Mouse (Mus musculus) midbrain, embryonic 16.5 days (tissue): ENCODE results near the gene Mfsd11. TPM values are rescaled to one million over a fixed set of nuclear protein-coding genes. Genes with fewer than 3 reads are reported as not detected.

Source experiments
- ATAC-seq: fragments of 200-750 bp; cut with Nextera tagmentation; 2 replicates; pipeline ENCODE4 v1.8.0; 2017; ENCODE audit warnings: moderate TSS enrichment
- H3K27ac ChIP-seq: fragments of 300-500 bp; sonication (generic); 2 replicates; pipeline ENCODE4 v1.5.1; 2014; ENCODE audit warnings: mild to moderate bottlenecking, low read length, mixed read lengths
- H3K27me3 ChIP-seq: fragments of 300-500 bp; sonication (generic); 2 replicates; pipeline ENCODE4 v1.6.1; 2014; ENCODE audit warnings: low read depth, low read length, mixed read lengths; ENCODE audit not compliant: control insufficient read depth, insufficient read depth
- H3K36me3 ChIP-seq: fragments of 300-500 bp; sonication (generic); 2 replicates; pipeline ENCODE4 v1.6.1; 2014; ENCODE audit warnings: mild to moderate bottlenecking, low read length, moderate library complexity, mixed read lengths; ENCODE audit not compliant: control insufficient read depth, insufficient read depth
- H3K4me1 ChIP-seq: fragments of 300-500 bp; sonication (generic); 2 replicates; pipeline ENCODE4 v1.6.1; 2014; ENCODE audit warnings: mild to moderate bottlenecking, low read length, mixed read lengths; ENCODE audit not compliant: control insufficient read depth, insufficient read depth
- H3K4me2 ChIP-seq: fragments of 300-500 bp; sonication (generic); 2 replicates; pipeline ENCODE4 v1.6.1; 2014; ENCODE audit warnings: mild to moderate bottlenecking, low read length, mixed read lengths
- H3K4me3 ChIP-seq: fragments of 300-500 bp; sonication (generic); 2 replicates; pipeline ENCODE4 v1.5.1; 2014; ENCODE audit warnings: low read depth, mild to moderate bottlenecking, low read length, moderate library complexity, mixed read lengths
- H3K9ac ChIP-seq: fragments of 300-500 bp; sonication (generic); 2 replicates; pipeline ENCODE4 v1.6.1; 2014; ENCODE audit warnings: low read depth, low read length, mixed read lengths
- H3K9me3 ChIP-seq: fragments of 300-500 bp; sonication (generic); replicated peaks from 2 replicates; pipeline ENCODE4 v1.6.1; 2014; ENCODE audit warnings: mild to moderate bottlenecking, low read length, mixed read lengths; ENCODE audit not compliant: control insufficient read depth, poor library complexity, severe bottlenecking
- WGBS: fragments of 180-500 bp; shearing (Covaris S2); extraction: QIAGEN DNeasy Blood & Tissue Kit; methylation state at CpG from one replicate; pipeline ENCODE4 v1.1.7; 2014; 5-methylcytosine and 5-hydroxymethylcytosine counted together
- polyA plus RNA-seq: library from polyadenylated mRNA; unstranded; fragments of >200 nt; fragmentation: Nextera tagmentation; extraction: Ambion mirVana; gene quantifications from 2 replicates; pipeline ENCODE4 v1.2.1, GENCODE M21; 2015

The Mfsd11 gene
- polyA plus RNA-seq, 1 experiment from 2014 or later, result 56.2 TPM

DNA sequence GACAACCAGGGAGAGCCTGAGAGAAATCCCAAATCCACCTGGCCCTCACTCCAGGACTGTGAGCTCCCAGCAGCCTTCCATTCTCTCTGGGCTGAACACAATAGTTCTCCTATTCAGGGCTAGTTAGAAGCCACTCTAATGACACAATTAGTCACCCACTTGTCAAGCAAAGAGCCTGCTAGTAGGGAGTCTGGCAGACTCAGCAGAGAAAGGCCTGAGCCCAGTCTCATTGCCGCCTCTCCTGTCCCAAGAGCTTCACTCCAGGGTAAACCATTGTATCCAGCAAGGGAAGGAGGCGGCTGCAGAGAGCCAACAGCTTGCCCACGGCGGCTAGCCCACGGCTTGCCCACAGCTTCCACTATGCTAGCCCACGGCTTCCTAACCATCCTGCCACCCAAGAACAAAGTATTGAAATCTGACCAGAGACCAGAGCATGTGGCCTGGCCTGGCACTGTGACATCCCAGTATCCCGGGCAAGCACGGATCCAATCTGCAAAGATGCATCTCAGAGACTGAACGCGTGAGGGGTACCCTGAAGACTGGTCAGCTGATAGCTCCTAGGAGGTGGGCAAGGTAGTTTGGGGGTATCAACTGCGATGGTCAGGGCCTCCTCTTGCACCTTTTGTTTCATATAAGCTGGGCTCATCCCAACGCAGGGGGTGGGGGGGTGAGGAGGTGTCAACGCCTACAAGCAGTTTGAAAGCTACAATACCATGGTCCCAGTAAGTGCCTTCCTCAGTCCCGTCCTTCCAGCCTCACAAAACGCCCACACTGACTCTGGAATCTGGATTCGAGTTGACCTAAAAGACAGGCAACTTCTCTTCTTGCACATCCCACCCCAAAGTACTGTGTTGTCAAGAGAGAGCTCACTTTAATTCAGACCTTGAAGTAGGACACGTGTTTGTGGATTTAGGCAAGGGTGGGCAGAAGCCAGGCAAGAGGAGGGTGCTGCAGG, 25.4 kb upstream of the Mfsd11 start:
- H3K9me3 ChIP-seq, result no peaks in the 10 kb centered on the region
- H3K4me3 ChIP-seq, result peak overlapping the region; percentile 61
- no peaks in the 10 kb centered on the region for H3K36me3 ChIP-seq
- H3K4me1 ChIP-seq, result peaks cover 22% of the 10 kb centered on the region
- H3K27ac ChIP-seq, result peak overlapping the region; percentile 63; the same call in 1 of the 2 replicates
- no peaks in the 10 kb centered on the region for H3K27me3 ChIP-seq
- H3K9ac ChIP-seq, result peak overlapping the region; percentile 83
- no peak for ATAC-seq
- WGBS, result 12% methylated on average over 17 of the region's 17 CpGs
- H3K4me2 ChIP-seq, result peak overlapping the region; percentile 85

DNA sequence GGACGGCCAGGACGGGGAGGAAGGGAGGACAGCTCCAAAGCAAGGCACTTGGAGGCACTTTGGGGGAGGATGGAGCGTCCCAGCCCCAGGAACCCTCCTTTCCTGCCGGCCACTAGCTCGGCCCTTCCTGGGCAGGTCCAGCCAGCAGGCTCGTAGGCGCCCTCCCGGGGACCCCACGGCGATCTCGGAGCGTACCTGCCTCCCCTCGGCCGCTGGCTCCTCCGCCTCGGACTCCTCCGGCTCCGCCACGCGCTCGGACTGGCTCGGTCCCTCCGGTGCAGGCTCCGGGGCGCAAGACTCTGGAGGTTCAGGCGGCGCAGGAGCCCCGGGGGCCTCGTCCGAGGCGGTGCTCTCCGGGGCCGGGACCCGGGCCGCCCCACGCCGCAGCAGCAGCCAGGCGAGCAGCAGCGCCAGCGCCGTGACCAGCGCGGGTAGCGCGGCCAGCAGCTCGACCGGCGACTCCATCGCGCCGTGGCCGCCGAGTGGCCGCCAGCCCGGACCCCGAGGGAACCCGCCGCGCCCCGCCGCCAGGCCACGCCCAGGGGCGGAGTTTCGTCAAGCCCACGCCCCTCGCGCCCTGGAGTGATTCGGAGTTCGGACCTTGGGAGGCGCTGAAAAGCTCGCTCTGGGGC, 24.6 kb upstream of the Mfsd11 start, which contains the start of gene Mxra7:
TSS of gene Mxra7 (minus strand) at position 513 of the 632 bp plus-strand sequence.
- H3K27me3 ChIP-seq, result no peaks in the 10 kb centered on the region
- peak within 1 kb of the TSS; percentile 85 for H3K4me2 ChIP-seq
- WGBS, result under 1% methylated on average over 67 of the region's 71 CpGs
- peak within 1 kb of the TSS; percentile 83 for H3K9ac ChIP-seq
- H3K4me1 ChIP-seq, result peaks cover 25% of the 10 kb centered on the region
- H3K4me3 ChIP-seq, result peak within 1 kb of the TSS; percentile 61
- H3K27ac ChIP-seq, result peak within 1 kb of the TSS; percentile 63; the same call in 1 of the 2 replicates
- no peaks in the 10 kb centered on the region for H3K36me3 ChIP-seq
- ATAC-seq, result peak; percentile 51; the same call in 1 of the 2 replicates
- H3K9me3 ChIP-seq, result no peaks in the 10 kb centered on the region

DNA sequence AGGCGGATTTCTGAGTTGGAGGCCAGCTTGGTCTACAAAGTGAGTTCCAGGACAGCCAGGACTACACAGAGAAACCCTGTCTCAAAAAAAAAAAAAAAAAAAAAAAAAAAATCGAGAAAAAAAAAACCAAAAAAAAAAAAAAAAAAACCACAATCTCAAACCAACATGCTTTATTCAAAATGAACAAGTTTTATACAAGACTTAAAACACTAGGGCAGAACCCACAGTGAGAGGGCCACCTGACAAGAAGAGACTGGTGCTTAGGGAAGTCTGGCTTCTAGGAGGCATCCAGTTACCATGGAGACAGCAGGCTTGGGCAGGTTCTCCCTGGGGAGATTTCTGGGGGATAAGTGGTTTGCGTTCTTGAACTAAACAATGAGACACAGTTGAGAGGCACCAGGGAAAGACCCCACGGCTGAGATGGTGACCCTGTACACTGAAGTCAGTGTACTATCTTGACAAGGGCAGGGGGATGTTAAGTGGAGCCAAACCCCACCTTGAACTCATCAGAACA, 20.0 kb upstream of the Mfsd11 start:
- Histone ChIP-seq H3K27ac (no peak overlapping the region), H3K36me3 (peaks cover 15% of the 10 kb centered on the region), H3K4me3 (no peak overlapping the region), H3K27me3 (no peaks in the 10 kb centered on the region), H3K4me2 (no peak overlapping the region), H3K9me3 (no peaks in the 10 kb centered on the region), H3K9ac (no peak overlapping the region), H3K4me1 (peaks cover 9% of the 10 kb centered on the region; the same call in 1 of the 2 replicates)
- 18% methylated on average over 4 of the region's 4 CpGs for WGBS
- ATAC-seq, result no peak

DNA sequence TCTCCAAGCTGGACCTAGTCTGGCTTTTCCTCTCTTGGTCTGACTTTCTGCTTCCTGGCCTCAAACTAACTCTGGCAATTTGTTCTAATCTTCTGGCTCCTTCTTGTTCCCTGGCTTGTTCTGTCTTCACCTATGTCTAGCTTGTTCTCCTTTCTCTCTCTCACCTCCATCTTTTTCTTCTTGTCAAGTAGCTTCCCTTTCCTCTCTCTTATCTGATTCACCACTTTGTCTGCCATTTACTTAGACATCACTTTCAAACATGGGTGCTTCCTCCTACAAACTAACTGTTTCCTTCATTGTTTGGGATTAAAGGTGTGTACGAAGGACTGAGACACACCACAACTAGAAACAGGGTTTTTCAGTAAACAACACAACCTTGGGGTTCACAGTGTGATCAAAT, 17.3 kb upstream of the Mfsd11 start:
- Histone ChIP-seq H3K9ac (no peak overlapping the region), H3K4me1 (peaks cover 9% of the 10 kb centered on the region), H3K27me3 (no peaks in the 10 kb centered on the region), H3K9me3 (no peaks in the 10 kb centered on the region), H3K27ac (no peak overlapping the region), H3K36me3 (peaks cover 20% of the 10 kb centered on the region), H3K4me3 (no peak overlapping the region), H3K4me2 (no peak overlapping the region)
- 97% methylated on average over 1 of the region's 1 CpGs for WGBS
- no peak for ATAC-seq

DNA sequence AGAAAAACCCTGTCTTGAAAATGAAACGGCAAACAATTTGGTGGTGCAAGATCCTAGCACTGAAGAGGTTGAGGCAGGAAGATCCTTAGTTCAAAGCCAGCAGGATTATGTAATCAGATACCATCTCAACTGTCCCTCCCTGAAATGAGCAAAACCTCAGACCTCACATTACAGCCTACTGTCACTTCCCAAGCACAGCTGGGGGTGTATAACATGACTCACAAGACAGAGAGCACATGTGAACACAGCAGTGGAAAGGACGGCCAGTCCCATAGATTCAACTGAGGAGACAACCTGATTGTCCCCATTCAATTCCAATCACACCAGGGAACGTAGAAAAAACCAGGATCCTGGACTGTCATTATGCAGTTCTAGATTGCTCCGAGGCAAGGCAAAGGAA, 16.0 kb upstream of the Mfsd11 start:
- 95% methylated on average over 4 of the region's 4 CpGs for WGBS
- Histone ChIP-seq H3K4me1 (peaks cover 22% of the 10 kb centered on the region), H3K9me3 (no peaks in the 10 kb centered on the region), H3K4me2 (no peak overlapping the region), H3K27ac (no peak overlapping the region), H3K4me3 (no peak overlapping the region), H3K27me3 (no peaks in the 10 kb centered on the region), H3K9ac (no peak overlapping the region), H3K36me3 (peaks cover 27% of the 10 kb centered on the region)
- ATAC-seq, result no peak

DNA sequence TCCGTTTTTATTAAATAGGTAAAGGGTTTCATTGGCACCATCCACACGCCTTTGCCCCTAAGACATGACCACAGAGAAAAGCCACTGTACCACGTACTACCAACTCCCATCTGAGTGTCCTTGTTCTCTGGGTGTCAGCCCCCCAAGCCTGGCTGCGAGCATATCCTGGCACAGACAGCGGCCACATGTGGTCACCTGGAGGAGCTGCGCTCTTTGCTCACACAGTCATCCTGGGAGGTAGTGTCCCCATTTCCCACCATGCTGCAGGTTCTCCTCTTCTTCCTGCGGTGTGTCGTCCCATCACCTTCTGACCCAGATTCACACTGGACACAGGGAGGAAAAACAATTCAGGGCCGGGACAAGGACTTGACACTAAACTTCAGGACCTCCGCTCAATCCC, 14.8 kb upstream of the Mfsd11 start:
- H3K9ac ChIP-seq, result no peak overlapping the region
- H3K36me3 ChIP-seq, result peaks cover 27% of the 10 kb centered on the region
- no peaks in the 10 kb centered on the region for H3K9me3 ChIP-seq
- no peaks in the 10 kb centered on the region for H3K27me3 ChIP-seq
- H3K27ac ChIP-seq, result no peak overlapping the region
- 94% methylated on average over 10 of the region's 10 CpGs for WGBS
- H3K4me3 ChIP-seq, result no peak overlapping the region
- H3K4me2 ChIP-seq, result no peak overlapping the region
- peaks cover 29% of the 10 kb centered on the region for H3K4me1 ChIP-seq
- ATAC-seq, result no peak

DNA sequence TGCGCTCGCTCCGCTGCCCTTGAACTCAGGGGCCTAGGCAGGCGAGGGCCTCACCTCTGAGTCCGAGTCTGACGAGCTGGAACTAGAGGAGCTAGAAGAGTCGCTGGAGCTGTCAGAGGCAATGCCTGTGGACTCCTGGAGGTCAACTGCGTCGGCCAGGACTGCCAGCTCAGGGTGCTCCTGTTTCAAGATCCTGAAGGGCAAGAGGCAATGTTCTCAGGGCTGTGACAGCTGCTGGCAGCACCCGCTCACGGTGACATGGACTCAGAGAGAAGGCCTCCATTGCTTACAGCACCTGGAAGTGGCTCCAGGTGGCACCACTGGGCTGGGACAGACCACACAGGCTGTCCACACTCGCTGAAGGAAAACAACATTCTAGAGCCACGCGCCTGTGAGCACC, 13.3 kb upstream of the Mfsd11 start:
- Histone ChIP-seq H3K9me3 (no peaks in the 10 kb centered on the region), H3K27ac (no peak overlapping the region), H3K36me3 (peaks cover 26% of the 10 kb centered on the region), H3K4me3 (no peak overlapping the region), H3K27me3 (no peaks in the 10 kb centered on the region), H3K9ac (no peak overlapping the region), H3K4me1 (peaks cover 30% of the 10 kb centered on the region), H3K4me2 (no peak overlapping the region)
- WGBS, result 91% methylated on average over 14 of the region's 14 CpGs
- ATAC-seq, result no peak

DNA sequence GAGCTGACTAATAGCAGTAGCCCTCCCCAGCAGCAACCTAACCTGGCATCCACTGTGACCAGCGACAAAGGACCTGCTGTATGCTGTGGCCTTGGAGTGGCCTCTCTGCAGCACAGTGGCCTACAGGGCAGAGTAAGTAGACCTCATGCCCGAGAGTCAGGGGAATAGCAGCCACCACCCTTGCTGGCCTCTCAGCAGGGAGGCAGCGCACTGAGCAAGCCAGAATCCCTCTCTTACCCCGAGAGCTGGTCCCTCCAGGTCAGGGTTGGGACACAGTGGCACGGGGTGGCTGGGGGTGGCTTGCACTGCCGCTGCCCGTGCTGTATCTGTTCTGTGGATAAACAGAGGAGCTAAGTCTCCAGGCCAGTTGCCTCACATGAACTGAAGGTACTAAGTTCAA, 12.6 kb upstream of the Mfsd11 start:
- Histone ChIP-seq H3K9ac (no peak overlapping the region), H3K36me3 (peaks cover 24% of the 10 kb centered on the region), H3K27me3 (no peaks in the 10 kb centered on the region), H3K4me1 (peaks cover 36% of the 10 kb centered on the region), H3K27ac (no peak overlapping the region), H3K4me3 (no peak overlapping the region), H3K4me2 (peak overlapping the region; percentile 4; the same call in 1 of the 2 replicates), H3K9me3 (no peaks in the 10 kb centered on the region)
- 76% methylated on average over 7 of the region's 7 CpGs for WGBS
- no peak for ATAC-seq

DNA sequence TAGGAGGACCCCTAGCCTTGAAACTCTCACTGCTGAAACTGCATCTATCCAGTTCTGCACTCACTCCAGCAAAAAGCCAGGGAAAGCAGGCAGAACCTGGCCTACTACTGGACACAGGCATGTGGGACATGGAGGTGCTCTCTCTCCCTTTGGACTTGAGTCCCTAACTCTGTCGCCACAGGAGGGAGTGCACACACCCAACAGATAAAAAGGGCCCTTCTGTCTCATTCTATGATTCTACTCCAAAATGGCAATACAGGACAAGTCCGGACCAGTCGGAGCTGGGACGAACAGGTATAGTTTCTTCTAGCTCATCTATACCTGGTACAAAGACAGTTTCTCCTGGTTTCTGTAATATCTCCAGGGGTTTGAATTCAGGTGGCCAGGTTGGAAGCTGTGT, 11.5 kb upstream of the Mfsd11 start:
- H3K36me3 ChIP-seq, result peaks cover 21% of the 10 kb centered on the region
- H3K9ac ChIP-seq, result no peak overlapping the region
- H3K9me3 ChIP-seq, result no peaks in the 10 kb centered on the region
- H3K4me2 ChIP-seq, result peak overlapping the region; percentile 65
- no peak overlapping the region for H3K4me3 ChIP-seq
- peaks cover 38% of the 10 kb centered on the region for H3K4me1 ChIP-seq
- no peaks in the 10 kb centered on the region for H3K27me3 ChIP-seq
- ATAC-seq, result no peak
- H3K27ac ChIP-seq, result no peak overlapping the region
- WGBS, result 80% methylated on average over 4 of the region's 4 CpGs
